Mouse (Mus musculus): ENCODE results near the gene Gm21209. TPM values are rescaled to one million over a fixed set of nuclear protein-coding genes. Genes with fewer than 3 reads are reported as not detected.
"Not testable (repeated sequence)": the region's sequence is repeated elsewhere in the genome, so short reads cannot be mapped to it uniquely, and the experiment has no call there.

Gene Gm21209
- not detected in 2 replicates for polyA plus RNA-seq (2014; fragmentation: Nextera tagmentation; extraction: Ambion mirVana)

DNA sequence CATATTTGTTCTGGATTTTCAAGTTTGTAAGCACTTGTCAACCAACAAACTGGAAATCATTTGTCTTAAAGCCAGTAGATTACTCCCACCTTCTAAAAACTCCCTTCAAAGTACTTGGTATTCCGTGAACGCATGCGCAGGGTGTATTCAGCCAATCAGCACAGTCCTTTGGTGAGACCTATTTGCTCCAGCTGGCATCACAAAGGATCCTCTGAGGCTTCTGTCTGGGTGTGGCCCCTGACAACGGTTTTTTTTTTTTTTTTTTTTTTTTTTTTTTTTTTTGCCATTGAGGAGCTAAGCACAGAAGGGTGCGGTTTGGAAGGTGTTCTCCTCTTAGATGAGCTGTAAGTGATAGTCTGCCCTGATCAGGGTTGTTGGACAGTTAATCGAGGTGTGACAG is at the start of gene Gm21209:
Gene Gm21209, plus strand, starts transcription at position 301 of the 400 bp plus-strand sequence.
- not testable (repeated sequence) for H3K4me1 ChIP-seq (replicated peaks; ENCODE audit: control insufficient read depth, insufficient read depth, low read length); ATAC-seq (ENCODE audit: low FRiP score); H3K4me3 ChIP-seq (ENCODE audit: low read depth, low read length); H3K9me3 ChIP-seq (ENCODE audit: control insufficient read depth, low read length); DNase-seq (ENCODE audit: low spot score); H3K27me3 ChIP-seq (ENCODE audit: control insufficient read depth, insufficient read depth, low read length); H3K4me2 ChIP-seq (replicated peaks; ENCODE audit: low read depth, low read length); H3K9ac ChIP-seq (ENCODE audit: low read depth, low read length); H3K36me3 ChIP-seq (ENCODE audit: control insufficient read depth, insufficient read depth, low read length); H3K27ac ChIP-seq (ENCODE audit: low read depth, low read length)
- no CpG with 5 or more reads among the region's 6 CpGs for WGBS
